Mouse (Mus musculus) limb, embryonic 14.5 days (tissue): Measurements from ENCODE around the gene 6430548M08Rik. TPM values are rescaled to one million over a fixed set of nuclear protein-coding genes. Genes with fewer than 3 reads are reported as not detected.

Source experiments
- ATAC-seq: fragments of 200-750 bp; cut with Nextera tagmentation; 2 replicates; pipeline ENCODE4 v1.8.0; 2017; ENCODE audit warnings: low read depth, moderate number of reproducible peaks, moderate TSS enrichment; ENCODE audit not compliant: low FRiP score
- DNase-seq: peaks from one replicate; pipeline ENCODE4 v3.0.0-alpha.2; 2015; ENCODE audit warnings: low spot score
- H3K27ac ChIP-seq: fragments of 300-500 bp; sonication (generic); replicated peaks from 2 replicates; pipeline ENCODE4 v1.5.1; 2014; ENCODE audit warnings: low read depth, mild to moderate bottlenecking, low read length, moderate library complexity, mixed read lengths
- H3K27me3 ChIP-seq: fragments of 300-500 bp; sonication (generic); 2 replicates; pipeline ENCODE4 v1.6.1; 2014; ENCODE audit warnings: low read length, mixed read lengths; ENCODE audit not compliant: control insufficient read depth, insufficient read depth
- H3K36me3 ChIP-seq: fragments of 300-500 bp; sonication (generic); 2 replicates; pipeline ENCODE4 v1.6.1; 2014; ENCODE audit warnings: mild to moderate bottlenecking, low read length, moderate library complexity, mixed read lengths; ENCODE audit not compliant: control insufficient read depth, insufficient read depth
- H3K4me1 ChIP-seq: fragments of 300-500 bp; sonication (generic); 2 replicates; pipeline ENCODE4 v1.6.1; 2014; ENCODE audit warnings: antibody characterized with exemption, low read length, mixed read lengths; ENCODE audit not compliant: control insufficient read depth, insufficient read depth
- H3K4me2 ChIP-seq: fragments of 300-500 bp; sonication (generic); replicated peaks from 2 replicates; pipeline ENCODE4 v1.6.1; 2014; ENCODE audit warnings: low read depth, mild to moderate bottlenecking, low read length, moderate library complexity; ENCODE audit not compliant: severe bottlenecking
- H3K4me3 ChIP-seq: fragments of 300-500 bp; sonication (generic); replicated peaks from 2 replicates; pipeline ENCODE4 v1.5.1; 2014; ENCODE audit warnings: low read length
- H3K9ac ChIP-seq: fragments of 300-500 bp; sonication (generic); 2 replicates; pipeline ENCODE4 v1.6.1; 2014; ENCODE audit warnings: mild to moderate bottlenecking, low read depth, low read length, moderate library complexity; ENCODE audit not compliant: severe bottlenecking
- H3K9me3 ChIP-seq: fragments of 300-500 bp; sonication (generic); 2 replicates; pipeline ENCODE4 v1.6.1; 2016; ENCODE audit warnings: low read length; ENCODE audit not compliant: control insufficient read depth
- POLR2A ChIP-seq: fragments of 200-500 bp; IDR thresholded peaks from 2 replicates; pipeline ENCODE4 v1.8.0; 2012; ENCODE audit warnings: inconsistent platforms, mild to moderate bottlenecking, moderate library complexity, borderline replicate concordance; ENCODE audit not compliant: insufficient read depth, insufficient read length; ENCODE audit errors: extremely low read depth
- WGBS: fragments of 180-500 bp; shearing (Covaris S2); extraction: QIAGEN DNeasy Blood & Tissue Kit; methylation state at CpG from one replicate; pipeline ENCODE4 v1.1.7; 2014; 5-methylcytosine and 5-hydroxymethylcytosine counted together
- polyA plus RNA-seq, 2 experiments: library from polyadenylated mRNA; depleted of rRNA in 1 of 2; stranded (reverse) in 1 of 2; unstranded in 1 of 2; fragments of >200 nt; fragmentation: Nextera tagmentation in 1 of 2; extraction: Ambion mirVana in 1 of 2; gene quantifications; 2 replicates each; pipeline versions ENCODE4 v1.2.1 to v1.2.3; 2012 to 2014

The 6430548M08Rik gene
- polyA plus RNA-seq, 2 experiments = 4.0 to 4.1 TPM

DNA sequence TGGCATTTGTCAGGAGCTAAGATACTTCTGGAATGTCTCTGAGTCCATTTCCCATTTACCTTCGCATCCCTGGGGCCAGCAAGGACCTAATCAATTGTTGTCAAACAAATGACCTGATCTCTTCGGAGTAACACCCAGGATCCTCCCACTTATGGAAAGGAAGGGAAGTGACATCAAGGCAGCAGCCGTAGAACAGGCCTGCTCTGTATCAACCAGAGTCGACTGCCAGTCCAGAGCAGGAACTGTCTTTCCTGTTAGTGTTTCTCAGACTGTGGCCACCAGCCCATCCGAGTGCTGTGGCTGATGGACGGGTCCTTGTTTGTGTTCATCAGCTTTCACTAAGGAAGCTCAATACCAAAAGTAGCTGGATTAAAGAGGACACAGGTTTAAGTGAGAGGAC is 10.3 kb downstream of the 6430548M08Rik start:
- Histone ChIP-seq H3K9me3 (no peaks in the 10 kb centered on the region), H3K36me3 (no peaks in the 10 kb centered on the region), H3K4me3 (no peak overlapping the region), H3K4me2 (no peak overlapping the region), H3K27ac (no peak overlapping the region), H3K27me3 (no peaks in the 10 kb centered on the region), H3K4me1 (no peaks in the 10 kb centered on the region), H3K9ac (0 out of 2 replicates have a peak overlapping the region, but pooled peaks have one; percentile 12)
- 27% methylated on average over 6 of the region's 6 CpGs for WGBS
- DNase-seq (no peak), ATAC-seq (no peak)
- no peak for TF ChIP-seq POLR2A

DNA sequence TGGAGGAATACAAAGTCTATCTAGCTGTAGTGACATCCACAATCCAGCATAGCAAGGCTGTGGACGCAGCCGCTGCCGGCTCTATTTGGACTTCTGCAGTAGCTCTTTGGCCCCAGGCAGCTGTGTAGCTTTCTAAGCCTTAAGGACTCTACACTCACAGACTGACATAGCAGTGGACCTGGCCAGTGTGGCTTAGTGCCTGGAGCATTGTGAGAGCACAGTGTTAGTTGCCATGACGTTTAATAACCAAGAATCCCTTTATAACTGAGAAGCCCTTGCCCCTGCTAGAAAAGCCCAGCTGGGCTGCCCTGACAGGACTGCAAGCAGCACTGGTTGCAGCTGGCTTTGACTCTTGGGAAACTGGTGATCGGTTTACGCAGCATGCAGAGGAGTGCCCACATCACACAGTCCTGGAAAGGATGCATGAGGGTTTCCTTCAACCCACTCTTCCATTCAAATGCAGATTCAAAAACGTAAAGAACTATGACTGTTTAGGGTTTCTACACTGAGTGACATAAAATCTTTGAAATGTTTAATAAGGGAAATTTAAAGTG is 11.0 kb downstream of the 6430548M08Rik start:
- 0 out of 2 replicates have a peak overlapping the region, but pooled peaks have one; percentile 12 for H3K9ac ChIP-seq
- no peaks in the 10 kb centered on the region for H3K36me3 ChIP-seq
- ATAC-seq = no peak
- no peak for TF ChIP-seq POLR2A
- no peak overlapping the region for H3K27ac ChIP-seq
- no peaks in the 10 kb centered on the region for H3K27me3 ChIP-seq
- WGBS = 46% methylated on average over 7 of the region's 7 CpGs
- H3K9me3 ChIP-seq = no peaks in the 10 kb centered on the region
- no peak for DNase-seq
- H3K4me1 ChIP-seq = no peaks in the 10 kb centered on the region
- H3K4me3 ChIP-seq = no peak overlapping the region
- no peak overlapping the region for H3K4me2 ChIP-seq

DNA sequence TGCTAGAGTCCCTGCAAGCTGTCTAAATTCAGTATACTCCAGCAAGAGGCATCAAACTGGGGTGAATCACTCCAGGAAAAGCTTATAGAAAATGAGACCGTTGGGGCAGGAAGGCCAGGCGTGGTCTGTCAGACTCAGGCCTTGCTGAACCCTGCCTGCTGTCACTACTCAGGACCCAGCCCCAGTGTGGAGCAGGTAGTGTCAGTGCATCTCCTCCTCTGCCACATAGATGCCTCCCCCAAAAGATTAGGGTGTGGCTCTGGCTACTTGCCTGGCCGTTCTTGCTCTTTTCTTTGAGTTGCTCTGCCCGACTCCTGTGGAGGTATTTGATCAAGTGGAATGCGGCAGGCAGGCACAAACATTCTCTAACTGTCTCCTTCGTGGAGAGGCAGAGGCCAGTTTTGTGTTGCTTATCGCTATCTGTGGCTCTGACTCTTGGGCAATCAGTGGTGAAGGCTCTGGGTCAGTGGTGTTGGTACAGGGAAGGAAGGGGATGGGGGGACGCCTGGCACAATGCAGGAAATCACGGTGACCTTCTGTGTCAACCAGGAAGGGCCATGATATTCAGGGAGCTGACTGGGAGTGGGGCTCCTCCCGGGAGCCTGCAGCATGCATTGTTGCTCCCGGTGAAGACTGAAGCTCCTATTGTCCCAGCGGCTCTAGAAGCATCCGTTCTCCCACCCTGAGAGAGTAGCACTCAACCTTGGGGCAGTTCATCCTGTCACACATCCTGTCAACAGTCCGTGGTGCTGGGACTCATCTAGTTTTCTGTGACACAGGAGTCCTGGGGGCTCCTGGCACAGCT is 12.6 kb downstream of the 6430548M08Rik start:
- 51% methylated on average over 14 of the region's 14 CpGs for WGBS
- TF ChIP-seq POLR2A = no peak
- Histone ChIP-seq H3K9me3 (no peaks in the 10 kb centered on the region), H3K4me1 (no peaks in the 10 kb centered on the region), H3K9ac (no peak overlapping the region), H3K4me3 (no peak overlapping the region), H3K27ac (no peak overlapping the region), H3K36me3 (no peaks in the 10 kb centered on the region), H3K27me3 (no peaks in the 10 kb centered on the region), H3K4me2 (no peak overlapping the region)
- no peak for DNase-seq
- no peak for ATAC-seq

DNA sequence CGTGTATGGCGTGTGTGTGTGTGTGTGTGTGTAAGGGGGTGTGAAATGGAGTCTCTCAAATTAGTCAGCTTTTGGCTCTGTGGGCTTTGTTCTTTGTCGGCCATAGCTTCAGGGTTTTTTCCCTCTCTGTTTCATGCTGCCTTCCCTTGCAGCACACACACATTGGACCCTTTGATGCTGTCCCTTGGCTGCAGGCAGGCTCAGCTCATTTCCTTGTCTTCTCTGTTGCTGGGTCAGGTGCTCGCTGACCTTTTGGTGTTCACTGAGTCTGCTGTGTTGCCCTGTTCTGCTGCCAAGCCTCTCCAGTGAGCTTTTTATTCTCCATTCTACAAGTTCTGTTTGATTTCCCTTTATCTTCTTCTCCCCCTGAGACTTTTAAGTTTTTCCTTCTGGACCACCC is 15.6 kb downstream of the 6430548M08Rik start:
- no peak for TF ChIP-seq POLR2A
- H3K27ac ChIP-seq = no peak overlapping the region
- H3K9me3 ChIP-seq = no peaks in the 10 kb centered on the region
- H3K4me2 ChIP-seq = no peak overlapping the region
- ATAC-seq (no peak), DNase-seq (no peak)
- H3K4me1 ChIP-seq = no peaks in the 10 kb centered on the region
- no peaks in the 10 kb centered on the region for H3K27me3 ChIP-seq
- H3K36me3 ChIP-seq = no peaks in the 10 kb centered on the region
- 47% methylated on average over 4 of the region's 4 CpGs for WGBS
- no peak overlapping the region for H3K4me3 ChIP-seq
- no peak overlapping the region for H3K9ac ChIP-seq

DNA sequence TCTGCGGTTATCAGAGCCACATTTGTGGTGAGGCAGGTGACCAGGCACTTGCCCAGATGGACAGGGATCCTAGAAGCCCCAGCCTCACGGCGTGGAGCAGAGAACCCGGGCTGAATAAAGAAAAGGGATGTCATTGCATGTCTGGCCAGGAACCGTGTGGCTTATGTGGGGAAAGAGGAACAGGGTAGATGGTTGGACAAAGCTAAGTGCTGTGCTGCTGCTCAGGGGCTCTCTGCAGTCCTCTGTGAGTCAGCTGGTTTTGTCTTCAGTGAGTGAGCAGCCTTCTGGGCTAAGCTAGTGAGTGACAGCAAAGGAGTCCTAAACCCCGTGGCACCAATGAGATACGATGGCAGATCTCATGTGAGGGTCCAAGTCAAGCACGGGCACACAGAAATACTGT is 17.2 kb downstream of the 6430548M08Rik start:
- no peak overlapping the region for H3K27ac ChIP-seq
- no peak for TF ChIP-seq POLR2A
- H3K27me3 ChIP-seq = no peaks in the 10 kb centered on the region
- H3K9me3 ChIP-seq = no peaks in the 10 kb centered on the region
- WGBS = 80% methylated on average over 8 of the region's 8 CpGs
- H3K9ac ChIP-seq = no peak overlapping the region
- H3K4me3 ChIP-seq = no peak overlapping the region
- H3K4me2 ChIP-seq = no peak overlapping the region
- ATAC-seq (no peak), DNase-seq (no peak)
- no peaks in the 10 kb centered on the region for H3K36me3 ChIP-seq
- no peaks in the 10 kb centered on the region for H3K4me1 ChIP-seq

DNA sequence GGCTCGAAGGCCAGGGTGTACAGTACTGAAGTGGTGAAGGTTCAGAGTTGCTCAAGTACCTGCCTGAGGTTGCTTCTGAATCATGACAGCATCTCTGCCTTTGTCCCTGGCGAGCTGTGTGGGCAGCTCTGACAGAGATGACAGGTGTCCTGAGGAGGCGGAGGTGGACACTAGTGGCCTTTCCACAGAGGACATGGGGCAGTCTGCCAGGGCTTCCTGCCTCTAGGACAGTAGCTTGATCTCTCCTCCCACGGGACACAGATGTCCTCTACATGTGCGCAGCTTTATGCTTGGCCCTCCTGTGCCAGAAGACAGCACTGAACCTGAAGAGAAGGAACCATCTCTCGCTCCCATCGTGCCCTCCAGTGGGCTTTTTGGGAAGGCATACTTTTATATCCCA is 19.2 kb downstream of the 6430548M08Rik start:
- no peak for TF ChIP-seq POLR2A
- Histone ChIP-seq H3K4me1 (no peaks in the 10 kb centered on the region), H3K9ac (no peak overlapping the region), H3K27me3 (no peaks in the 10 kb centered on the region), H3K27ac (no peak overlapping the region), H3K4me3 (no peak overlapping the region), H3K9me3 (no peaks in the 10 kb centered on the region), H3K36me3 (no peaks in the 10 kb centered on the region), H3K4me2 (no peak overlapping the region)
- 75% methylated on average over 7 of the region's 7 CpGs for WGBS
- DNase-seq (no peak), ATAC-seq (no peak)
